Mouse (Mus musculus): Measurements from ENCODE around the gene Olfr1105. TPM values are rescaled to one million over a fixed set of nuclear protein-coding genes. Genes with fewer than 3 reads are reported as not detected.

Olfr1105 gene
- polyA plus RNA-seq (2012; rRNA removed), result not detected in 2 replicates

DNA sequence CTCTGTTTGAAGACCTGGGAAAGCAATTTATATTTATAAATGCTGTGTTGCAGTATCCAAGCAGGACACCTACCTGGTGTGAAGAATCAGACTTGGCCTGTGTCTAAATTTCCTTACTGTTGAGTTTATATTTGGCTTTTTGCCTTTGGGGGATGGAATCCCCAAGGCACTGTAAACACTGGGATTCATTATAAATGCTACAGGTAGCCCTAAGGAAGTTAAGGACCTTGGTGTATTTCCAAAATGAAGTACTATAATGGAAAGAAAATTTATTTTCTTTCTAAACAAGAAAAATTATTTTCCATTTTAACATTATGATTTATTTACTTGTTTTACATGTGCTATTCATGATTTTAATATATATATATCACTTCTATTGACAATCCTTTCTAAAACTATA, at the start of gene Olfr1105:
TSS of gene Olfr1105 (minus strand) at position 101 of the 400 bp plus-strand sequence.
- DNase-seq (ENCODE audit: low read depth), result no peak

- no peak for DNase-seq (ENCODE audit: low read depth)
Observed at GRCm38 (mm10) chr2:87075717-87076116, 39.4 kb upstream of the Olfr1105 start, which contains the start of gene Olfr1107. TSS of gene Olfr1107 (minus strand) at chr2:87075817.

DNA sequence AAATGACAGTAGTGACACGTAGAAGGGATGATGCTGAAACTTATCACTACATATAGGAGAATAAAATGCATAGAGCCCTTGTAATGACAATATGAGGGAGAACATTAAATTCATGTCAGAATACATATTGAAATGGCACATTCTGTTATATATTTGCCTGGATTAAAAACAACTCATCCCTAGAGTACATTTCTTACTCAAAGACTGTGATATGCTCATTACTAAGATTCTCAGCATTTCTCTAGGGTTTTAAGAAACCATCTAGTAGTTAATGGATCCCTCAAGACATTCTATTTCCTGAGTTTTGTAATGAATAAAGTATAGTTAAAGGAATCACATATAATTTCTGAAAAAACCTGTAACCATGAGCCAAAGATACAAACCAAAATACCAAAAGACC, 15.8 kb upstream of the Olfr1105 start, which contains the start of gene Olfr1106:
TSS of gene Olfr1106 (minus strand) at position 101 of the 400 bp plus-strand sequence.
- DNase-seq (ENCODE audit: low read depth), result no peak

DNA sequence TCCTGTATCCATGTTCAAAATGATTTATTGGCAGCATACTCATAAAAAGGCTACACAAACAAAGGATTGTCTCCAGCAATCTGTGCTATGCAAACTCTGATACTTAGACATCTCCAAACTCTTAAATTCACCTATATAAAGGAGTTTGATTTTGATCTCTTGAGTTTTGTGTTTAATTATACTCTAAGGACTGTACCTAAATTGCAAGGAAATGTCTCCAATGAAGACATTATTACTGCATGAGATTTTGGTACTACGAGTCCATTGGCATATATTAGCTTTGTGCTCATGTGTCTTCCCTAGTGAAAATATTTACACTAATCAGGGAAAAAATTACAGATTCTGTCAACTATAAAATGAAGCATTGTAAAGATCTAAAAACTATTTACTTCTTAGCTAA, 9.4 kb downstream of the Olfr1105 start, which contains the start of gene Olfr1104:
TSS of gene Olfr1104 (minus strand) at position 101 of the 400 bp plus-strand sequence.
- DNase-seq (ENCODE audit: low read depth), result no peak

- no peak for DNase-seq (ENCODE audit: low read depth)
Observed at GRCm38 (mm10) chr2:86998098-86998497, 38.2 kb downstream of the Olfr1105 start, which contains the start of gene Olfr1102. TSS of gene Olfr1102 (plus strand) at chr2:86998398.

DNA sequence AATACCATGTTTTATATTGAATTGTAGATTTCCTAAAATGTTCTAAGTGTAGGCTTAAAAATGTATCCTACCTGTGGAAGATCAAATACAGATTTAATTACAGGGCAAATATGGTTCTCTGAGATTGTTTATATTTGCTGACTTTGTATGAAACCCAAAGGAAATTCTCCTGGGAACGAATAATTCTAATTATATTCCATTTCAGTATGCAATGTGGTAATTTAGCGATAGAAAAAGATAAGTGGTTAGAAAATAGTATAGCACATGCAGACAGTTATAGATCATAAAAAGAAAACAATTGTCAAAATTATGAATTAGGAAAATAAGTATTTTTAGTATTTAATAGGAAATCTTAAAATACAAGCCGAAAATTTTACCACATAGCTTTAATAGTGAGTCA, 45.2 kb downstream of the Olfr1105 start, which contains the start of gene Olfr1101:
TSS of gene Olfr1101 (minus strand) at position 101 of the 400 bp plus-strand sequence.
- DNase-seq (ENCODE audit: low read depth), result no peak

Other genes starting within 250 kb of the Olfr1105 start
- not detected in 2 replicates for gene Olfr141, start 226.5 kb downstream of the Olfr1105 start, polyA plus RNA-seq (2012; rRNA removed)
- not detected in 2 replicates for gene Olfr1094, start 211.9 kb downstream of the Olfr1105 start, polyA plus RNA-seq (2012; rRNA removed)
- gene Olfr1095, start 184.8 kb downstream of the Olfr1105 start, polyA plus RNA-seq (2012; rRNA removed), result not detected in 2 replicates
- gene Gm13723, start 161.7 kb downstream of the Olfr1105 start, polyA plus RNA-seq (2012; rRNA removed), result not detected in 2 replicates
- gene Olfr1097, start 144.3 kb downstream of the Olfr1105 start, polyA plus RNA-seq (2012; rRNA removed), result not detected in 2 replicates
- gene Olfr1098, start 112.0 kb downstream of the Olfr1105 start, polyA plus RNA-seq (2012; rRNA removed), result not detected in 2 replicates
- gene Olfr1099, start 75.8 kb downstream of the Olfr1105 start, polyA plus RNA-seq (2012; rRNA removed), result not detected in 2 replicates
- gene Olfr1100, start 56.6 kb downstream of the Olfr1105 start, polyA plus RNA-seq (2012; rRNA removed), result not detected in 2 replicates
- gene Olfr1101, start 45.3 kb downstream of the Olfr1105 start, polyA plus RNA-seq (2012; rRNA removed), result not detected in 2 replicates
- not detected in 2 replicates for gene Olfr1102, start 38.1 kb downstream of the Olfr1105 start, polyA plus RNA-seq (2012; rRNA removed)
- not detected in 2 replicates for gene Olfr1104, start 9.5 kb downstream of the Olfr1105 start, polyA plus RNA-seq (2012; rRNA removed)
- gene Olfr1106, start 15.7 kb upstream of the Olfr1105 start, polyA plus RNA-seq (2012; rRNA removed), result not detected in 2 replicates
- gene Olfr1107, start 39.3 kb upstream of the Olfr1105 start, polyA plus RNA-seq (2012; rRNA removed), result not detected in 2 replicates
- not detected in 2 replicates for gene Olfr1109, start 59.5 kb upstream of the Olfr1105 start, polyA plus RNA-seq (2012; rRNA removed)
- gene Olfr259, start 78.0 kb upstream of the Olfr1105 start, polyA plus RNA-seq (2012; rRNA removed), result not detected in 2 replicates
- gene Olfr1110, start 103.8 kb upstream of the Olfr1105 start, polyA plus RNA-seq (2012; rRNA removed), result not detected in 2 replicates
- not detected in 2 replicates for gene Olfr1111, start 116.1 kb upstream of the Olfr1105 start, polyA plus RNA-seq (2012; rRNA removed)
- not detected in 2 replicates for gene Olfr1112, start 151.3 kb upstream of the Olfr1105 start, polyA plus RNA-seq (2012; rRNA removed)
- not detected in 2 replicates for gene Olfr1113, start 172.4 kb upstream of the Olfr1105 start, polyA plus RNA-seq (2012; rRNA removed)
- not detected in 2 replicates for gene Olfr1115, start 211.5 kb upstream of the Olfr1105 start, polyA plus RNA-seq (2012; rRNA removed)
- not detected in 2 replicates for gene Olfr1116, start 231.0 kb upstream of the Olfr1105 start, polyA plus RNA-seq (2012; rRNA removed)

All from gonadal fat pad, adult 2 months (tissue).